Mouse (Mus musculus) forelimb bud, embryonic 11.5 days (tissue): ENCODE measurements around the gene Rpp40.

Experiments used
- DNase-seq: peaks from one replicate; pipeline ENCODE4 v3.0.0-alpha.2; 2012; ENCODE audit warnings: low read depth, low spot score

The Rpp40 gene

DNA sequence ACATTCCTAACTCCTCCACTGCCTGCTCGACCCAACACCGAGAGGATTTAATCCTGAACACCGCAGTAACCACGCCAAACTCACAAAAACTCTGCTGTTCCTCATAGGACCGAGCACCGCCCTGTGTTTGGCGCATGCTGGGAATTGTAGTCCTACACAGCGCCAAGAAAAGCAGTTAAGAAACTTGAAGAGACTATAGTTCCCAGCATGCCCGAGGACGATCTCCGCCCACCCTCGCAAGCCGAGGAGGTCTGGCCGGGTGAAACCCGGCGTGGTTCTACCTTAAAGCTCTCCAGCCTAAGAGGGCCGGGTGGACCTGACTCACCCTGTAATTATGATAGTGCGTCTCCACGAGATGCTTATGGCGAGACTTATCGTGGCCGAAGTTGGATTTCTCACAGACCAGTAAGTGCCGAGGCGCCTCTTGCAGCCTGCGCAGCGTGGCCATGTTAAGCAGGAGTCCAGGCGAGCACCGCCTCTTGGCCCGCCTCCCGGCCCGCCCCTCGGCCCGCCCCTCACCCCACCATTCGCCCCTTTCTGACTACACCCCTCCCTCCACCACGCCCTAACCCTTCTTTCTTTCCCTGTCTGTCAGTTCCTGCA, at the start of gene Rpp40:
TSS of gene Rpp40 (minus strand) at position 481 of the 603 bp plus-strand sequence.
- DNase-seq: peak; percentile 91

DNA sequence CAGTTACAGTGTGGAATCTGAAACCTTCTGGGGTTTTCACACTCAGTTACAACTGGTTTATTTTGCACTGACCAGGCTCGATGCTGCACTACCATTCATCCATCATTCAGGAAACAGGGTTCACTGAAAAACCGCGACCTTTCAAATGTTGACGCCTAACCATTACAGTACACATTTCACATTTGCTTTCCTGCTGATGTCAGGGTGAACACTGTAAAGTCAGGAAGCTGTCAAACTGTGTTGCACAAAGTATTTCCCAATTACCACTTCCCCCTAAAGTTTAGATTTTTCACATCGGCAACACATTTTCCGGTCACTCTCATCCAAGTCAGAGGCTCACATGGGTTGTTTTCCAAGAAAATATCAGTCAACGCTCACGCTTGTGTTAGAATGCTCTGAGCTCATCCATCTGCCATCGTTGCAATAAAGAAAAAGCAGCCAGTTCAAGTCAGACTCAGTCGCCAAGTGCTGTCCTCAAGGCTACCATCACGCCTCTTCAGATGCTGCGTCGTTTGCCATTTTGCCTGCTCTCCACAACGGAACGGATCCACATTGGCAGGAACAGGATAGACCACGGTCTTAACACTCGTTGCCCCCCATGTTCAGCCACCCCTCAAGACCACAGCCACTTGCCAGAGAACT, 43.8 kb upstream of the Rpp40 start:
- peak; percentile 12 for DNase-seq

DNA sequence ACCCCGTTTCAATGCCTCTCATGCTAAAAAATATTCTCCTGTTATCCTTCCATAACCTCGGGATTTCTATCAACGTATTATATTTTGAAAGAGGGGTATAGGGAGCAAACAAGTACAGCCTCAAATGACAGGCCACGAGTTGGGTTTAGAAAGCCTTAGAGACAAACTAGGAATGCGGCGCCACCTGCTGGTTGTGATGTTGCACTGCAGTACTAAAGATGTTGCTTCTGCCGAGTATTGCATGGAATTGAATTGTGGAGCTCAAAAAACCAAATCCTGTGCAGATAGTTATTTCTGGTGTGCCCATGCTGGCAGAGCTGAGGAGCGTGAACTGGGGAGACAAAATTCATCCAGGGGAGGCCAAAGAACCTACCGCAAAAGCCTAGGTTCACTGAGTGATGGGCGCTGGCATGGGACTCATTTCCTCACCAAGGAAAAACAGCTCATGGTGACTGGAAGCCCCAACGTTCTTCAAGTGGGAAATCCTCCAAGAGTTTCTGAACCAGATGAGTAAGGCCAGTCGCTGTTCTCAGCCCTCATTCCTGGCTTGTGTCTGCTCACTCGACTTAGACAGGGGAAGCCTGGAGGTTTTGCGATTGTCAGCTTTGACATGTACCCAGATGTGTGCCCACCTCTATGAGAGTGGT, 41.3 kb upstream of the Rpp40 start:
- peak; percentile 80 for DNase-seq

DNA sequence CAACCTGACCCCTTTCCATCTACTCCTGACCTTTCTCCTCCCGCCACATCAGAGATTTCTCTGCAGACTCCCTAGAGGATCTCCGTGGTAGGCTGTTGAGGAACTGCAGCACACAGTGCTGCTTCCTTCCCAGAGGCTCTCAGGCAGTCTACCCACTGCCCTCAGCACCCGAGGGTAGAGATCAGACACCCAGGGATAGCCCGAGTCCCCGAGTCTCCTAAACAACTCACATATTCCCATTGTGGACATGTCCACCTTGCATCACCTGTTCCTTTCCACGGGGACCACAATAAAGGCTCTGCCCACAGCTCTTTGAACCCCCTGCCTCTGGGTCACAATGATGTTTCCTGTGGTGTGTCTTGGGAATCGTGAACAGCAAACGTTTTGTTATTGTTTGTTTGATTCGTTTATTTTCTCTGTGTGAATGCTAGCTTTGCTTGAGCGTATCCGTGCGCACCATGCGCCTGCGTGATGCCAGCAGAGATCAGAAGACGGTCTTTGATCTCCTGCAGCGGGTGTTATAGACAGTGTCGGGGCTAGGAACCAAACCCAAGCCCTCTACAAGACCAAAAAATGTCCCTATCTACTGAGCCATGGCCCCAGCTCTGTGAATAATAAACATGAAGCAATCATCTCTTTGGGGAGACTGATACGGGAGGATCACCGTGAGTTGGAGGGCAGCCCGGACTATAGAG, 40.6 kb upstream of the Rpp40 start:
- no peak for DNase-seq

DNA sequence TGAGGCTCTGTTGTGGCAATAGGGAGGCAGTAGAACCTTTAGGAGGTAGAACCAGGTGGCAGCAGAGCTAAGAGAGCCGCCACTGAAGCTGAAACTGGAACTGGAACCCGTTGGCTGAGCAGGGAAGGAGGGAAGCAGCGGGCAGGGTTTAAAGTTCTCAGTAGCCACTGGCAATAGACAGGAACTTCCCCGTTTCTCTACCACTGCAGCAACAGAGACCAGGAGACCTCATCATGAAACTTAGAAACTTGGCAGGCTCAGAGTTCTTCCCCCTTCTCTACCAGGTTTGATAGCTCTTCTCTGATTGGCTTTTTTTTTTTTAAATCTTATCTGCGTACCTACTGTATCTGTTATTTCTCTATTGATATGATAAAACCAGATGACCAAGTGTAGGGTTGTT, 34.8 kb upstream of the Rpp40 start:
- no peak for DNase-seq

DNA sequence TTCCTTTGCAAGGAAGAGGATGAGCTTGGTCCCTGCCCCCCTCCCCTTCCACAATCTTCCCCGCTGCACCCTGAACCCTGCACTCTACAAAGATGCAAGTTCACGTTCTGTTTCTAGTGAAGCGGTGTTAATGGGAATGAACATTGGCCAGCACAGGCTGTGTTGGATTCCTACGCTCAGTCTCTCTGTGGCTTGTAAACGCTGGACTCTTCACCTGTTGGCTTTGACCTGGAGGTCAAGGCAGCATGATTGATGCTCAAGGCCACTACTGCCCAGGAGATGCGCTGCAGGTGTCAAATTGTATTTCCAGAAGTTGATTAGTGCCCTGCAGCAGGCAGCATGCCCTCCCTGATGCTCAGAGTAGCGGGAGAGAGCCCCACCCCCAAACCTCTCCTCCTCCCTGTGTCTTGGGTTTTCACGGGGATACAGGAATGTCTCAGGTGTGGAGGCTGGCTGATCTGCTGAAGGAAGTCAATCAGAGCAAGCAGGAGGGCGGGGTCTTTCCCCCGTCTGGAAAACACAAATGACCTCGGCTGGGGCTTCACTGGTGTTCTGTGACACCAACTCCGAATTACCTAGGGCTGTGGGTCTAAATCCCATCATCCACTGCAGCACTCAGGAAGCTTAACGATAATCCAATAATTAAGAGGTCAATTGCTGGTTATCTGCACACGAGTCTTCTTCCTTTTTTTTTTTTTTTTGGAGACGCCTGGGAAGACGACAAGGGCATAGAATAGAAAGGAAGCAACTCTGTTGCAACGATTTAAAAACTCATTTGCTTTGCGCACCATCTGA, 33.9 kb upstream of the Rpp40 start:
- DNase-seq: no peak

DNA sequence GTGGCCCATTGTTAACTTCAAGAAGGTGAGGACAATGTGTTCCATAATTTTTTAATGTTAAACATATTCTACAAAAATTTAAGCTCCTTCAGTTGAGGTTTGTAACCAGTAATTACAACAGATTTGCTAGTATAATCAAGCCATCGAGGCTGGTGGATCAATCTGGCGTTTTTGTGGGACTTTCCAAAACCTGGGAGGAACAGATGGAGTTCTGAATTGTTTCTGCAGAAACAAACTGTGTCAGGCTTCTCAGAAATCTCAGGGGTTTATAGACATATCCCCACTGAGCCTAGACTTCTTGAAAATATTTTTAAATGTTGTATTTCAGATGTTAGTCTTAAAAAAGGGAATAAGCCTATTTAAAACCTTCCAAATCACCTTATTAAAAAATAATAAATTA, 31.8 kb upstream of the Rpp40 start:
- no peak for DNase-seq

DNA sequence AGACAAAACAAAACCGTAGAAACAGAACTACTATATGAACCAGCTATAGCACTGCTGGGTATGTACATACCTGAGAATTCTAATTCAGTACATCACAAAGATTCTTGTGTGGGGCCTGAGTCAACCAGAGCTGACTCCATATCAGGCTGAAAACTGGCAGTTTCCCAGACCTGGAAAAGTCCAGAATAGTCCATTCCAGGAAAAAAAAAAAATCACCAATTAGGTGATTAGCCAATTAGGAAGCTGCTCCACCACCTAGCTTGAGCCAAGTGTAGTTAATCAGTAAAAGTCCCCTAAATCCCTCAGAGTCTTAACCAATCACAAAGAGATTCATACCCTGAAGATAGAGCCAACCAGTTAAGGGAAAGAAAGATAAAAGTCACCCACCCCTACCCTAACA, 5.3 kb upstream of the Rpp40 start:
- DNase-seq: no peak

DNA sequence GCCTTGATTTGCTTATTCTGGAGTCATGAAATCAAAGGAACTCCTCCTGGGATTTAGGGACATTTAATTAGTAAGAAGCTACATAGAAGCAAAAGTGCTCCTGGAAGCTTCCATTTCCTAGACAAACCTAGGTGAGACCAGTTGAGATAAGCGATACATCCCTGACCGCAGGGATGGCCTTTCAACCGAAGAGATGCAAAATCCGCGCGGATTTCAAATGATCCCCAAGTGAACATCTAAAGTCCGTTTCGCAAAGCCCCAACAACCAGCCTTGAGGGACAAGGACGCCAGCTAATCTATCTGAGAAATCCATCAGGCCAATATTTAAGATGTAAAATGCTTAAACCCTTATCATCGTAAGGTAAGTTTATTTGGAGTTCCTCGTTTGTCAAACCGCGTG, 781 bp downstream of the Rpp40 start:
- DNase-seq: peak; percentile 4

DNA sequence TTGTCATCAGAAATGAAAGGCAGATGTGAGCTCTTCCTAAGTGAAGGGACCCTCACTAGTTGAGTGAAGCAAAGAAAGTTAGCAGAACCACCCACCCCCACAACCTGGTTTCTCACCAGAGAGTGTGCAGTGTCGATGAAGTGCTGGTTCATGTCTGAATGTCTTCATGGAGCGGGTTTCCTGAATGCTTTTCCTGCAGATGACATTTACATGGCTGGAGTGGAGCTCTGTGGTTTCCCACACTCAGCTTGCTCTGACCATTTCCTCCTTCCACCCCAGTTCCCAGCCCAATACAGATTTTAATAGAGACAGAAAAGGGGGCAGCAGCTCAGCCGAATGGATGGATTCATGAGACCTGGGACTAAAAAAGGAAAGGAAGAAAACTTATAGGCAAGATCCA, 13.3 kb downstream of the Rpp40 start:
- no peak for DNase-seq

DNA sequence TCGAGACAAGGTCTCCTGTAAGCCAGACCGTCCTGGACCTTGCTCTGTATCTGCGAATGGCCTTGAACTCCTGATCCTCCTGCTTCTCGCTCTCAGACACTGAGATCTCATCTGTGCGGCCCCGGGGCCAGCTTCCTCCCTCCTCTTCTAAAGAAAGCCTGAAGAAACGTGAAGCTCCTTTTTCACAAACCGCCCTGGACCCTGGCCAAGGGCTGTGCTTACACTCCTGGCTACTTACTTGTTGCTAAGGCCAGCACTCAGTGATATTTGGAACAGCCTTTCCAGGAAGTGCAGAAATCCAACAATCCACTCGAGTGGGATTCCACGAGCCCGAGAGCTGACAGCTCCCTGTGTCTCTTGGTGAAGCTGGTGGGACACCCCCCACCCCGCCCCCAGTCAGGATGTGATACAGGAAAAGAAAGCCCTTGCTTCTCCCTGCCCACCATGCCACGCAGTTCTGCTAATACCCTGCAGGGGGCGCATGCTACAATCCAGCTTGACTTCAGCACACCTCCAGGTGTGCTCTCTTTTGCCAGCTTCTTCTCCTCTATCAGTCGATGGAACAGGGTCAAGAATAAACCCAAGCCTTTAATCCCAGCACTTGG, 19.9 kb downstream of the Rpp40 start:
- DNase-seq: peak; percentile 28

DNA sequence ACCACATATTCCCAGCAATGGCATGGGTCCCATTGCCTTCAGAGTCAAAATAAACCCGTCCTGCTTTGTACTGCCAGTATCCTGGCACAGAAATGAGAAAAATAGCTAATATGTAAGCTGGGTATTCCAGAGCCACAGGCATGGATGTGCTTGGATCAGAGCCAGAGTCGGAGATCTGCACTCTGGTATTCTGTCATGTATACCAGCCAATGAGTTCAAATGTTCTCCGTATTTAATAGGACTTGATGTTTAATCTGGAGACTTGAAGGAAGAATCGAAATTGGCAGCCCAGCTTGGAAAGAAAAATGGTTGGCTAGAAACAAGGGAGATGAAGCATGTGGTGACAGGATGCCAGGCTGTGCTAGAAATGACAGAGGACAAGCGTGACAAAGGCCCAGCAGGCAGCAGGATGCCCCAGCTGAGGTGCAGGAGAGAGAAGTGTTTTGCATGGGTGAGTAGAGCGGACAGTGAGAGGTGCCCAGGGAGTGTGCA, 25.6 kb downstream of the Rpp40 start:
- no peak for DNase-seq

DNA sequence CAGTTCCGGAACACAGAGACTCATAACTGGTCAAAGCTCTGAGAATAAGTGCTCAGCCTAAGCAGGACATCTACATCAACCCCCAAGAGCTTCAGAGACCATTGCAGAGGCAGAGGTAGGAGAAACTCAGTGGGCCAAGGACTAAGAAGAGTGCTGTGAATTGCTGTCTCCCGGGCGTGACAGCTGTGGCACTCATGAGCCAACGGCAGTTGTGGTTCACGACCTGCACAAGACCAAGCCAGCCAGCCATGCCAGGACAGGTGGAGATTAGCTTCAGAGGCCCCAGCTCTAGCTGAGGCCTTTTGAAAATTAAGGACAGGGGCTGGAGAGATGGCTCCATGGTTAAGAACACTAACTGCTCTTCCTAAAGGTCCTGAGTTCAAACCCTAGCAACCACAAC, 26.6 kb downstream of the Rpp40 start:
- no peak for DNase-seq

DNA sequence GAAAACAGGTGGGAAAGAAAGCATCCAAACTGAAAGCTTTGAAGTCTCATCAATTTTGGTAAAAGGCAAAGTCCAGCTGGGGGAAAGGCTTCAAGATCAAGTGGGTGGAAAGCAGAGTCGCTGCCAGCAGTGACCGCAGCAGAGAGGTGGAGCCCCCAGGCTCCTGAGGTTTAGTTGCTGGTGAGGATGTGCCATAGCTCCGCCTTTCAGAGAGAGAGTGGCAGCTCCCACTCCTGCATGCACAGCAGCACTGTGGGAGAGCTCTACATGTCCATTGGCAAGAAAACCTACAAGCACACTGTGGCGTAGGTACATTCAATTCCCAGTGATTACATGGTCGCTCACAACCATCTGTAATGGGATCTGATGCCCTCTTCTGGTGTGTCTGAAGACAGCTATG, 27.1 kb downstream of the Rpp40 start:
- no peak for DNase-seq

DNA sequence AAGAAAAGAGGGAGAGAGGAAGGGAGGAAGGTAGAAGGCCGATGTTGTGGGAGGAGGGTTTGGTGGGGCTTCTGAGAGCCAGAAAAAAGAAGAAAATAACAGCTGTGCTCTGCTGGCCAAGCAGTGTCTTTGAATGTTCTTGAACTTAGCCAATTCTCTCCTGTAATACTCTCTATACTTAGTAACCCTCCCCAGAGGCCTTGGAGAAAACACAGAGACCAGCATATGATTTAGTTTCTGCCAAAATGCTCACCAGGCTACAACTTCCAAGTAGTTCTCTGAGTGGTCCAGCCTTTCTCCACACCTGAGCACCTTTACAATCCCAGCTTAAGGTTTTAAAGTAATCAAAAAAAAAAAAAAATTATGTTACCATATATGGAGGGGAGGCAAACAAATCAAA, 27.9 kb downstream of the Rpp40 start:
- no peak for DNase-seq

DNA sequence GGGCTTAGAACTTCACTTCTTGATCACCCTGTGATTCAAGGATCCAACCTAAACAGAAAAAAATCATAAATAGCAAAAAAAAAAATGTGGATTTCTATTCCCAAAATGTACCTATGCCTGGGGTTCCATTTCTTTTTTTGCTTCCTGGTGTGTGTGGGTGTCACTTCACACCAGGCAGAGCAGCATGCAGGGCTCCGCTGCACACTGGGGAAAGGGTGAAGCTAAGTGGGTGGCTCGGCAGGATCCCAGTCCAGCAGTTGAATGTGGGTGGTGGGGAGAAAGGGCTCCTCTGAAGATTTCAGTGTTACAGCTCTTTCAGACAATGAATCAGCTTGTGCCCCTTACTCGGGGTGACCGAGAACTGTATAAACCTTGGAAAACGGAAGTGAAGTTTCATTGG, 30.8 kb downstream of the Rpp40 start:
- no peak for DNase-seq

DNA sequence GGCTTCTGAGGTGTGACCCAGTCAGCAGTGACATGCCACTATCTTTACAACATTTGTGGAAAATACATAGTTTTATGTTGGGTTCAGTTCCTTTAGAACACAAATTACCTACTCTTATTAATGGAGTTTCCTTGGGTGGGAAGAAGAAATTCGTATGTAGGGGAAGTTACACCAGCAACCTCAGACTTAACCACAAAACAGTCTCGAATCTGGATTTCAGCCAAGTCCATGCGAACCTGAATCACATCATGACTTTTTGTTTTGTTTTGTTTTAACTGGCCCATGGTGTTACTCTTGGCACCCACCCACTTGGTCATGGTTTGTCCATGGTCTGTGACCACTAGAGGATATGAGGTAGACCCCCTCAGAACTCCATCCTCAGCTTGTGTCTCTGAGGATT, 35.1 kb downstream of the Rpp40 start:
- no peak for DNase-seq

DNA sequence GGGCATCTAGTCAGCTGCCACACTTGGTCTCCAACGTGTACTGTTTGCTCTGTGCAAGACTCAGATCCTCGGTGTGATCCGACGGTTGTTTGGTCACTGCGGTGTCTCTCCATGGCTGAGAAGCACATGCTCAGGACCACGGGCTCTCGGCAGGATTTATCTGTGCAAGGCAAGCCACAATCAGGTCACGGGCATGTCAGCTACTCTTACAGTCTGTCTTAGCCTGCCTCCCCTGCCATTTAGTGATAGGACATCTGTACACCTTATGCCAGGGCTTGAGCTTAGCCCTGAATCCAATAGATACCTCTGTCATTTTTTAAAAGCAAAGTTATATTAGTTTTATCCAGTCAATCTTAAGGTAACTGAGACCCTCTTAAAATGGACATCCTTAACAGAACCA, 35.5 kb downstream of the Rpp40 start:
- DNase-seq: no peak

DNA sequence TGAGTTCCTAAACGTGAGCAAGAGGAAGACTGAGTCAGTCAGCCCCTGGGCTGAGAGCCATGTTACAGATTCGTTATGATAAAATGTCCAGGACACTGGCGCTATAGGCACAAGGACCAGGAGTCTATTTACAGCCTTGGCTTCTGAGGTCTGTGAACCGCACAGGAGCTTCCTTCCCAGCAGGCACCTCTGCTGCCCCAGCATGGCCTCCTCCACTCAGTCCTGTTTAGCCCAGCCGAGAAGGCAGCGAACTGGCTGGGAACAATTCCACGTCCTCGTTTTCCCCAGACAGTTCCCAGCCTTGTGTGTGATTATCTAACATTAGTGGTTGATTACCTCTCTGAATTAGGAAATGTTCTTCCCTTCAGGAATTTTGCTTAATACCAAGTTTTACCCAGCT, 45.2 kb downstream of the Rpp40 start:
- no peak for DNase-seq

DNA sequence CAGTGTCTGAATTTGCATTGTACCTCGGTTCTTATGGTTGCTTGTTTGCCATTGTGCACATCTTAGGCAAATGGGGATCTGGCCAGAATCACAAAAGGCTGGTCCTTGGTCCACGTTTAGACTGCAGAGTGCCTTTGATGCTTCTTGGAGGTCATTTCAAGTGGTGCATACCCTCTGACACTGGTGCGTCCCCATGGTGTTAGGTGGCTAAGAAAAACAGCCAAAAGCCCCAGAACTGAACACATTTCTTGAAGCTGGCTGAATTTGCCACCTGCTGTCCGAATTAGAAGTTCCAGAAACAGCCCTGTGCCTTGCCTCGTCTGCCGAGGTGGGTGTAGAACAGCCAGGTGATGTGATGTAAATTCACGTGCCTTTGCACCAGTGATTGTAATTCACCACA, 48.7 kb downstream of the Rpp40 start:
- no peak for DNase-seq

DNA sequence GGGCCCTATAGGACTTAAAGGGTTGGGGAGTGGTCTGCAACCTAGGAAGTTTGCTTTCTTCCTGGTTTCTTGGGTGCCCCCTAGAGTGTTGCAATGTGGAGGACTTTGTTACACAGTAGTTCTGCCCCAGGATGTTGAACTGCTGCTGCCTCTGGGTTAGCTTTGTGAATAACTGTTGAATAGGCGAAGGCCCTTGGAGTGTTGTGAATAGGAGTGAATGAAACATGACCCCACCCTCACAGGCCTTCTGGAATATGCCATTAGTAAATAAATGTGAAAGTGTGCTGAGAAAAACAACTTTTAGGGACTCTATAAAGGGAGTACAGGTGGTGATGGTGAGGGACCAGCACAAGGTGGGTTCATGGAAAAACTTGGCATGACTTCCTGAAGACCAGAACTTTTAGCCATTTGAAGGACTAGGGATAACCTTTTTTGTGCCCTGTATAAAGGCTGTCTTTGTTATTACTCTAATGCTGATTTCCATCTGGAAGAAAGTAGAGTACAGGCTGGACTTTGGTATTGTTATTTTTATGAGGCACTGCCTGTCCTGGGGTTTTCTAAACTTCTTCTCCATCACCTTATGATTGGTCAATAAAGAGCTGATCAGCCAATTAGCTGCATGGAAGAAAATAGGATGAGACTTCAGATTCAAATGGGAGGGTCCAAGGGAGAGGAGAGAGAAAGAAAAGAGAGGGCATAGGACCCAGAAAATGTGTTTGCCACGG, 53.1 kb downstream of the Rpp40 start:
- no peak for DNase-seq
